Mouse (Mus musculus) liver, adult 2 months (tissue): Measurements from ENCODE around the gene Antxr2. TPM values are rescaled to one million over a fixed set of nuclear protein-coding genes. Genes with fewer than 3 reads are reported as not detected.

Source experiments
- DNase-seq: peaks from one replicate; pipeline ENCODE4 v3.0.0-alpha.2; 2011; ENCODE audit warnings: low read depth, low spot score; ENCODE audit errors: extremely low read depth
- H3K27ac ChIP-seq: fragments of 200-500 bp; replicated peaks from 2 replicates; pipeline ENCODE4 v1.5.1; 2012; ENCODE audit warnings: low read depth, mild to moderate bottlenecking, control low read depth, inconsistent platforms, low read length; ENCODE audit not compliant: insufficient read depth
- H3K27me3 ChIP-seq: fragments of 200-500 bp; 2 replicates; pipeline ENCODE4 v1.6.1; 2012; ENCODE audit warnings: mild to moderate bottlenecking, moderate library complexity, low read length, inconsistent platforms; ENCODE audit not compliant: control insufficient read depth, insufficient read depth
- H3K36me3 ChIP-seq: fragments of 200-500 bp; 2 replicates; pipeline ENCODE4 v1.6.1; 2012; ENCODE audit warnings: low read length, inconsistent platforms; ENCODE audit not compliant: control insufficient read depth, insufficient read depth
- H3K4me1 ChIP-seq: fragments of 200-500 bp; 2 replicates; pipeline ENCODE4 v1.6.1; 2011; ENCODE audit warnings: low read length; ENCODE audit not compliant: control insufficient read depth, insufficient read depth
- H3K4me3 ChIP-seq: fragments of 200-500 bp; 2 replicates; pipeline ENCODE4 v1.5.1; 2011; ENCODE audit warnings: low read depth, mild to moderate bottlenecking, control low read depth, low read length, moderate library complexity; ENCODE audit not compliant: insufficient read depth
- H3K79me2 ChIP-seq: fragments of 200-500 bp; 2 replicates; pipeline ENCODE4 v1.6.1; 2012; ENCODE audit warnings: inconsistent platforms, mild to moderate bottlenecking, low read length, moderate library complexity; ENCODE audit not compliant: control insufficient read depth, insufficient read depth
- H3K9ac ChIP-seq: fragments of 200-500 bp; 2 replicates; pipeline ENCODE4 v1.6.1; 2012; ENCODE audit warnings: low read depth, mild to moderate bottlenecking, control low read depth, inconsistent platforms, low read length
- CTCF ChIP-seq: fragments of 200-500 bp; IDR thresholded peaks from 2 replicates; pipeline ENCODE4 v1.5.1; 2011; ENCODE audit warnings: low read depth, low read length, control low read depth
- POLR2A ChIP-seq: fragments of 200-500 bp; IDR thresholded peaks from 2 replicates; pipeline ENCODE4 v1.6.1; 2011; ENCODE audit warnings: low read length, control low read depth; ENCODE audit not compliant: insufficient read depth; ENCODE audit errors: extremely low read depth
- WGBS: fragments of 180-500 bp; shearing (Covaris S2); methylation state at CpG from one replicate; pipeline ENCODE4 v1.1.7; 2018; 5-methylcytosine and 5-hydroxymethylcytosine counted together
- polyA plus RNA-seq: library from polyadenylated mRNA; depleted of rRNA; stranded (reverse); fragments of >200 nt; gene quantifications from 2 replicates; pipeline ENCODE4 v1.2.3, GENCODE M21; 2012
- total RNA-seq: library from RNA; depleted of rRNA; stranded (reverse); fragments of >200 nt; gene quantifications from 2 replicates; pipeline ENCODE4 v1.2.3, GENCODE M21; 2014

The Antxr2 gene
- total and polyA plus RNA-seq, 2 experiments = 5.5 to 24.9 TPM

DNA sequence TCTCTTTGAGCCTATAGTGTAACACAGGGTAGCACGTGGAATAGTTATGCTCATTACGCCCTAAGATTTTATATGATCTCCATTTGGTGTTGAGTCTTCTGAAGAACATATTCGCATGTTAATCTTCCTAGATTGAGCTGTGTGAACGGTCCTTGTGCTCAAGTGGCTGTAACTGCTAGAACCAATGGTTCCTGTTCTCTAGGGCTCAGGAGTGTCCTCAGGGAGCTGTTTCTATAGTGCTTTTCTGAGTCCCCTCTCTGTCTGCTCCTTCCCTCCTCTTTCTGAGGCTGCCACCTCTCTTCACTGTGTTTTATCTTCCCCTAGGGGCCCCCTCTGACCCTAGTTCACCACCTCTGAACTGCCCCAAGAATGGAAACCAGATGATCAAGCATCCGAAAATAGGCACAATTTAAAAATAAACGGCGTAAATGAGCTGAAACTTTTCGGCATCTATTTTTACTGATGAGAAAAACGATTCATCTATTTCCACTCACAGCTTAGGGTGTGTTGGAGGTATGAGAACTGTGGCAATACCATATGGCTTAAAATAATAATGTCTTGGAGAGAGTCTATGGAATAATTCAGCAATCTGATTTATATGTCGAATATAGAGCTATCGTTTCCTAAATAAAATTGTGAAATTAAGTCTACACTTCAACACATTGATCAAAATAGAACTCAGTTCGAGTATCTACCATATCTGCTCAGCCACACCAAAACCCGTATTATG is 124.1 kb downstream of the Antxr2 start:
- WGBS = 94% methylated on average over 13 of the region's 13 CpGs
- no peaks in the 10 kb centered on the region for H3K4me1 ChIP-seq
- no peaks in the 10 kb centered on the region for H3K79me2 ChIP-seq
- no peaks in the 10 kb centered on the region for H3K36me3 ChIP-seq
- H3K27ac ChIP-seq = no peak overlapping the region
- no peak overlapping the region for H3K9ac ChIP-seq
- DNase-seq = no peak
- no peak for TF ChIP-seq CTCF
- no peak for TF ChIP-seq POLR2A
- H3K27me3 ChIP-seq = no peaks in the 10 kb centered on the region
- H3K4me3 ChIP-seq = no peak overlapping the region

DNA sequence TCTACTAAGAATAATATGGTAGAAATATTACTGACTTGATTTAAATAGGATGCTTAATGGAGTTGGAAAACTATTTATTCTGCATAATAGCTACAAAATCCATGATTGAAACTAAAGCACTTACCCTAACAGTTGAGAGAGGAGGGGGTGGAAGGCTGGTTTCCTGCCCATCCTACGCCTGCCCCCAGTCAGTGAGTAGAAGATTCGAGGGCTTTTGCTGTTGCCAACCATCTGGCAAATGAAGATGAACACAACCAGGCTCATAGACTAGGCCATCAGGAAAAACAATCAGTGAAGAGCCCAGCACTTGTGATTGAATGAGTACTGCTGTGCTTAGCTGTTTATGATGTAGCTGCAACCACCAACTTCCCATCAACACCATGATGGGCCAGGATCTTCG is 125.0 kb downstream of the Antxr2 start:
- Histone ChIP-seq H3K4me1 (no peaks in the 10 kb centered on the region), H3K27me3 (no peaks in the 10 kb centered on the region), H3K4me3 (no peak overlapping the region), H3K79me2 (no peaks in the 10 kb centered on the region), H3K9ac (no peak overlapping the region), H3K27ac (no peak overlapping the region), H3K36me3 (no peaks in the 10 kb centered on the region)
- no peak for DNase-seq
- no peak for TF ChIP-seq CTCF
- no peak for TF ChIP-seq POLR2A
- WGBS = 97% methylated on average over 3 of the region's 3 CpGs

DNA sequence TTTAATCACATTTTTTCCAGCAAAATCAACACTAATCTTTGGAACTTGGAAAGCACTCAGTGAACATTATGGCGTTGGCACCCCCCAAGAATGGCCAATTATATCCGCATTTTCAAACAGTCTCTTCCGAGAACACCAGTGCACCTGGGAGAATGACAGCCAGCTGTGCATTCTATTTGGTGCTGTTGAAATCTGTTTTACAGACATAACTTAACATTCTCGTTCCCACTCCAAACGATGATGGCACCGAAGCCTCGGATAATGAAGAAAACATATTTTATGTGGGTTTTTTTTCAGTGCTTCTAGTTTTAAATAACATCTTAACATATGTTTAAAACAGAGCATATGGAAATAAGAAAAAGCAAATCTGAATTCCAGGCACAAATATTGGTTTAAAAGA is 129.7 kb downstream of the Antxr2 start:
- over 99% methylated on average over 7 of the region's 7 CpGs for WGBS
- H3K36me3 ChIP-seq = no peaks in the 10 kb centered on the region
- DNase-seq = no peak
- H3K4me3 ChIP-seq = no peak overlapping the region
- H3K9ac ChIP-seq = no peak overlapping the region
- H3K27me3 ChIP-seq = no peaks in the 10 kb centered on the region
- no peak for TF ChIP-seq POLR2A
- TF ChIP-seq CTCF = no peak
- no peak overlapping the region for H3K27ac ChIP-seq
- no peaks in the 10 kb centered on the region for H3K79me2 ChIP-seq
- no peaks in the 10 kb centered on the region for H3K4me1 ChIP-seq

DNA sequence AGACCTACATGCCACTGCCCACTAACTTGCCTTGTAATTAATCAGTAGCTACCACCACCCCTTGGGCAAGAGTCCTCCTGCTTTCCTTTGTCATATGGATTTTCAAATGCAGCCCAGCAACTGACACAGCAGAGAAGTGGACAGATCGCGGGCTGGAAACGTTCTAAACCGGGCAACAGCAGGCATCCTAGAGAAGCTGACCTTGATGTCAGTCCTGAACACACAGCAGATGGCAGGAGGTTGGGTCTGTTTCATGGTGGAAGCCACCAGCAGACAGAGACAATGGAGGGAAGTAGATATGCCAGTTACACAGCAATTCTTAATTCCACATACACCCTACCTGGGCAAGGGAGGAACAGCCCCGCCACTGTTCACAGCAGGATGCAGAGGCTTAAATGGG is 131.5 kb downstream of the Antxr2 start:
- TF ChIP-seq POLR2A (no peak), CTCF (no peak)
- Histone ChIP-seq H3K4me1 (no peaks in the 10 kb centered on the region), H3K27me3 (no peaks in the 10 kb centered on the region), H3K79me2 (no peaks in the 10 kb centered on the region), H3K36me3 (no peaks in the 10 kb centered on the region), H3K27ac (no peak overlapping the region), H3K9ac (no peak overlapping the region), H3K4me3 (no peak overlapping the region)
- no peak for DNase-seq
- WGBS = 91% methylated on average over 5 of the region's 5 CpGs

- H3K79me2 ChIP-seq = no peaks in the 10 kb centered on the region
- 96% methylated on average over 6 of the region's 6 CpGs for WGBS
Observed at GRCm38 (mm10) chr5:97885427-97885826, 145.4 kb downstream of the Antxr2 start.

DNA sequence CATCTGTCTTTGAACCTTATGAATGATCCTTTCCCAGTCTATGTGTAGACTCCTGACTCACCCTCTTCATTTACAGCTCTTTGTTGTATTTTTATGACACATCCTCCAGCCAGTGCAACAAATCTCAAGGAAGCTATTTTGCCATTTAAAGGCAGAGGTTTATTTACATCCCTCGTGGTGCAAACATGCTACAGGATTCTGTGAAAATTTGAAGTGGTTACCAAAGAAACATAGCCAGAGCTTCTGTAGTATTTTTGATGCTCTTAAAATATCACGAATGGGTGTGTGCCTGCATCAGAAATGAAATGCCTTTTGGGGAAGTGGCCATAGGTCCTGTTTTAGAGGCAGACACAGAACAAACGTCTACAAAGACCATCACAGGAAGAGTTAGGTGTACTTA is 146.7 kb downstream of the Antxr2 start:
- no peak for DNase-seq
- no peak overlapping the region for H3K27ac ChIP-seq
- H3K4me1 ChIP-seq = no peaks in the 10 kb centered on the region
- WGBS = 82% methylated on average over 3 of the region's 3 CpGs
- TF ChIP-seq POLR2A = no peak
- no peak for TF ChIP-seq CTCF
- H3K79me2 ChIP-seq = no peaks in the 10 kb centered on the region
- H3K9ac ChIP-seq = no peak overlapping the region
- no peaks in the 10 kb centered on the region for H3K27me3 ChIP-seq
- peaks cover 18% of the 10 kb centered on the region for H3K36me3 ChIP-seq
- H3K4me3 ChIP-seq = no peak overlapping the region

More at GRCm38 (mm10) chr5:97885427-97885826, 145.4 kb downstream of the Antxr2 start:
- DNase-seq = no peak
- H3K9ac ChIP-seq = no peak overlapping the region
- no peak overlapping the region for H3K27ac ChIP-seq
- H3K27me3 ChIP-seq = no peaks in the 10 kb centered on the region
- no peak overlapping the region for H3K4me3 ChIP-seq
- H3K36me3 ChIP-seq = peaks cover 18% of the 10 kb centered on the region
- TF ChIP-seq CTCF (no peak), POLR2A (no peak)
- H3K4me1 ChIP-seq = no peaks in the 10 kb centered on the region
